Mouse (Mus musculus) brown adipose tissue, adult 24 weeks (tissue): Measurements from ENCODE around the gene Znrf2. TPM values are rescaled to one million over a fixed set of nuclear protein-coding genes. Genes with fewer than 3 reads are reported as not detected.
A peak's percentile ranks its signal among the peaks of the same experiment; 100 is the strongest.

Experiments
- H3K27ac ChIP-seq: fragments of 200-500 bp; replicated peaks from 2 replicates; pipeline ENCODE4 v1.5.1; 2012; ENCODE audit warnings: low read depth, mild to moderate bottlenecking, low read length
- H3K4me1 ChIP-seq: fragments of 200-500 bp; 2 replicates; pipeline ENCODE4 v1.6.1; 2012; ENCODE audit warnings: low read length, mixed read lengths; ENCODE audit not compliant: control insufficient read depth, insufficient read depth, insufficient read length
- H3K4me3 ChIP-seq: fragments of 200-500 bp; 2 replicates; pipeline ENCODE4 v1.5.1; 2012; ENCODE audit warnings: low read depth, mild to moderate bottlenecking, low read length, moderate library complexity; ENCODE audit not compliant: insufficient read depth
- polyA plus RNA-seq: library from polyadenylated mRNA; stranded (reverse); fragments of >200 nt; gene quantifications from 2 replicates; pipeline ENCODE4 v1.2.4, GENCODE M21; 2012; ENCODE audit not compliant: missing spikeins, insufficient read depth, insufficient read length

Gene Znrf2
- 36.9 and 40.8 TPM in 2 replicates for polyA plus RNA-seq

- Histone ChIP-seq H3K27ac (peak within 1 kb of the TSS; percentile 91), H3K4me1 (peaks cover 8% of the 10 kb centered on the region; the same call in 1 of the 2 replicates), H3K4me3 (peak within 1 kb of the TSS; percentile 83)
These were observed at the start of gene Znrf2 for GRCm38 (mm10) chr6:54816388-54817065. Gene Znrf2, plus strand, starts transcription at chr6:54816916.

- Histone ChIP-seq H3K4me3 (no peak overlapping the region), H3K4me1 (no peaks in the 10 kb centered on the region), H3K27ac (no peak overlapping the region)
These were observed 49.0 kb upstream of the Znrf2 start for GRCm38 (mm10) chr6:54767746-54768145.

GRCm38 (mm10) chr6:54770766-54771165, 46.0 kb upstream of the Znrf2 start:
- Histone ChIP-seq H3K27ac (no peak overlapping the region), H3K4me1 (no peaks in the 10 kb centered on the region), H3K4me3 (no peak overlapping the region)

- no peaks in the 10 kb centered on the region for H3K4me1 ChIP-seq
- no peak overlapping the region for H3K4me3 ChIP-seq
- H3K27ac ChIP-seq = no peak overlapping the region
These were observed 45.5 kb upstream of the Znrf2 start for GRCm38 (mm10) chr6:54771171-54771570.

GRCm38 (mm10) chr6:54772078-54772477, 44.6 kb upstream of the Znrf2 start:
- H3K27ac ChIP-seq = no peak overlapping the region
- no peaks in the 10 kb centered on the region for H3K4me1 ChIP-seq
- no peak overlapping the region for H3K4me3 ChIP-seq

DNA sequence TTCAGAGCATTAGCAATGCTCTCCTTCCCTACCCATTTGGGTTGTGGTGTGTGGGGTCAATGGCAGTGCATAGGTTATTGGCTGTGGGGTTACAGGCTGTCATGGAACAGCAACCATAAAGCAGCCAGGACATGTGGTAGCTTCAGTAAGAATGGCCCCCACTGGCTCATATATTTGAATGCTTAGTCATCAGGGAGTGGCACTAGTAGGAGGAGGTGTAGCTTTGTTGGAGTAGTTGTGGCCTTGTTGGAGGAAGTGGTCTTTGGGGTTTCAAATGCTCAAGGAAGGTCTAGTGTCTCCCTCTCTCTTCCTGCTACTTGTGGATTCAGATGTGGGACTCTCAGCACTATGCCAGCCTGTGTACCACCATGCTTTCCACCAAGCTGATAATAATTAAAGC, 41.0 kb upstream of the Znrf2 start:
- Histone ChIP-seq H3K27ac (no peak overlapping the region), H3K4me3 (no peak overlapping the region), H3K4me1 (no peaks in the 10 kb centered on the region; the same call in 1 of the 2 replicates)

DNA sequence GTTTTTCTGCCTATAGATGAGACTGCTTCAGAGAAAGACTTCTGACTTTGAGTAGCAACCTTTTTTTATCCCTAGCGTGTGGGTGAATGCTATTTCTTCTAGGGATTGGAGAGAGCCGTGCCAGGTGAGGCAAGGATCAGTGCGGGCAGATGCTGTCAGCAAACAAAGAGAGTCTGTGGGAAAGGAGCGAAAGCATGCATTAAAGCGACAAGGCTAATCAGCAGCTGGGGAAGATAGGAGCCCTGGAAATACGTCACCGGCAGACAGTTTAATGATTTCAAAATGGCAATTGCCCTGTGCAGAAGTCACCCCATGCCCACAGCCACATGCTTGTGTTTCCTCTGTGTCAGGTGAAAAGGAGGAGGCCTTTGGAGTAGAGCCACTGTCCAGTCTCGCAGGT, 39.1 kb upstream of the Znrf2 start:
- Histone ChIP-seq H3K4me3 (no peak overlapping the region), H3K27ac (no peak overlapping the region), H3K4me1 (no peaks in the 10 kb centered on the region; the same call in 1 of the 2 replicates)

- no peaks in the 10 kb centered on the region; the same call in 1 of the 2 replicates for H3K4me1 ChIP-seq
- H3K4me3 ChIP-seq = no peak overlapping the region
- no peak overlapping the region for H3K27ac ChIP-seq
These were observed 36.7 kb upstream of the Znrf2 start for GRCm38 (mm10) chr6:54779968-54780367.

DNA sequence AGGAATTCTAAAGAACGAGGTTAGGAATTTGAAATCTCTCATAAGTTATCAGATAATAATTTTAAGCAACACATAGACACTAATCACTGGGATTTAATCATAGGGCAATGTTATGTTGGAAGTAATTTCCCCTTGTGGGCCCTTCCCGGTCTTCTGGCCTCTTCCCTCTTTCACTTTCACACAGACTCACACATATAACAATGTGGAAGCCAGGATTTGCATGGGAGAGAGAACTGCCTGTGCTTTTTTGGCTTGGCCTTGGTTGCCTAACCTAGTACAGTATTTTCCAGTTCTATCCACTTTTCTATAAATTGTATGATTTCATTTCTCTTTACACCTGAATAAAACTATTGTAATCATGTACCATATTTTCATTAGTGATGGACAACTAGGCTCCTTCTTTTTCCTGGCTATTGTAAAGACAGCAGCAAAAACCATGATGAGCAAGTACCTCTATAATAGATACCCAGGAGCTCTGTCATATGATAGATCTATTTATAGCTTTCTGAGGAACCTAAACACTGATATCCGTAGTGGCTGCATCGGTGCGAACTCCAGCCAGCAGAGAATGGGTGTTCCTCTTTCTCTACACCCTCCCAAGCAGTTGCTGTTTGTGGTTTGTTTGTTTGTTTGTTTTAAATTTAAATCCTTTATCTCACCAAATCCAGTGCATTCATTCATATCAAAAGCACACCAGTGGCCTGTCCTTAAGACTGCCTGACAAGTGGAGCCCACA, 36.0 kb upstream of the Znrf2 start:
- Histone ChIP-seq H3K27ac (no peak overlapping the region), H3K4me3 (no peak overlapping the region), H3K4me1 (no peaks in the 10 kb centered on the region; the same call in 1 of the 2 replicates)

- Histone ChIP-seq H3K4me1 (no peaks in the 10 kb centered on the region; the same call in 1 of the 2 replicates), H3K27ac (no peak overlapping the region), H3K4me3 (no peak overlapping the region)
These were observed 34.8 kb upstream of the Znrf2 start for GRCm38 (mm10) chr6:54781881-54782280.

- Histone ChIP-seq H3K4me3 (no peak overlapping the region), H3K27ac (no peak overlapping the region), H3K4me1 (no peaks in the 10 kb centered on the region)
These were observed 31.5 kb upstream of the Znrf2 start for GRCm38 (mm10) chr6:54785098-54785730.

GRCm38 (mm10) chr6:54786766-54787165, 29.9 kb upstream of the Znrf2 start:
- H3K4me1 ChIP-seq = no peaks in the 10 kb centered on the region
- no peak overlapping the region for H3K27ac ChIP-seq
- no peak overlapping the region for H3K4me3 ChIP-seq

GRCm38 (mm10) chr6:54788493-54788892, 28.2 kb upstream of the Znrf2 start:
- peaks cover 5% of the 10 kb centered on the region; the same call in 1 of the 2 replicates for H3K4me1 ChIP-seq
- no peak overlapping the region for H3K4me3 ChIP-seq
- no peak overlapping the region for H3K27ac ChIP-seq

DNA sequence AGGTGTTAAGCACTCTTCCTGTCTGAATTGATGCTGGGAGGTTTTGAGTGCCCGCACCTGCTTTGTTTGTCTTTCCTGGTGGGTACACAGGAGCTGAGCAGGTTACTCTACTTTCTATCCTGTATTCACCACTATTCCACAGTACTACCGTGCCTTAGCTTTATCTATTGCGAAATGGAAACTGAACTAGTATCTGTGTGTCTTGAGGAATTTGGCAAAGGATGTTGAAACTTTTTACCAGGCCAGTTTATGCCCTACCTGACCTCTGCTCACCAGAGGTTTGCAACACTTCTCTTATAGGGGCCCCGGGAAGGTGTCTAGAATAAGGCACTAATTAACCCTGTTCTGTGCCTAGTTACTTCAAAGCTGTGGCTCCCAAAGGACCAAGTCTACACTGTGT, 27.6 kb upstream of the Znrf2 start:
- peaks cover 5% of the 10 kb centered on the region; the same call in 1 of the 2 replicates for H3K4me1 ChIP-seq
- no peak overlapping the region for H3K27ac ChIP-seq
- H3K4me3 ChIP-seq = no peak overlapping the region

GRCm38 (mm10) chr6:54790071-54790470, 26.6 kb upstream of the Znrf2 start:
- peaks cover 5% of the 10 kb centered on the region; the same call in 1 of the 2 replicates for H3K4me1 ChIP-seq
- no peak overlapping the region for H3K4me3 ChIP-seq
- no peak overlapping the region for H3K27ac ChIP-seq
